In genomic region chr4:148816556-148816955, GRCm38 (mm10) we compare ENCODE assay signal across 11 mouse cellular contexts. TPM values are rescaled to one million over a fixed set of nuclear protein-coding genes. Genes with fewer than 3 reads are reported as not detected.
DNase-seq lines count a peak whose midpoint lies in the region; ATAC-seq and TF ChIP-seq lines count a peak whose summit lies in the region.
"Had no signal": no experiment of that assay in that cellular context is flagged by ENCODE, and none has a peak within 500 bp of the region (broad histone marks: within the 10 kb centered on the region; RNA-seq: fewer than 3 reads in every experiment).

No protein-coding gene starts in this region.

- DNase-seq in kidney, adult 2 months: peak; percentile 16
- no peak for DNase-seq in kidney, adult 18-20 months
- peak; percentile 61 for DNase-seq in embryo, embryonic 10 days (ENCODE audit: low spot score)
- no peak for DNase-seq in layer of hippocampus, adult 18-20 months (ENCODE audit: low spot score in 2 of 2)
- DNase-seq in right cerebral cortex, postnatal 25 days: no peak
- DNase-seq: layer of hippocampus, adult 9-11 months; lung, adult 2 months; thymus, postnatal 25 days had no signal

- peaks cover 3% of the 10 kb centered on the region; the same call in 1 of the 2 replicates for H3K4me1 ChIP-seq in kidney, adult 2 months (ENCODE audit: control insufficient read depth, insufficient read depth, low read length)
- H3K4me1 ChIP-seq in hindbrain, embryonic 12.5 days: peaks cover 42% of the 10 kb centered on the region
- peaks cover 15% of the 10 kb centered on the region; the same call in 1 of the 2 replicates for H3K4me1 ChIP-seq in midbrain, embryonic 16.5 days (ENCODE audit: control insufficient read depth, insufficient read depth, low read length)

- peak overlapping the region; percentile 13; the same call in 1 of the 2 replicates for H3K9ac ChIP-seq in hindbrain, embryonic 12.5 days
- H3K9ac ChIP-seq in midbrain, embryonic 16.5 days (ENCODE audit: low read depth, low read length): no peak overlapping the region

- ATAC-seq in hindbrain, embryonic 12.5 days (ENCODE audit: low FRiP score): no peak
- no peak for ATAC-seq in midbrain, embryonic 16.5 days

- H3K9me3 ChIP-seq in hindbrain, embryonic 12.5 days (replicated peaks): no peaks in the 10 kb centered on the region
- H3K9me3 ChIP-seq in midbrain, embryonic 16.5 days (replicated peaks; ENCODE audit: control insufficient read depth, low read length, poor library complexity, severe bottlenecking): no peaks in the 10 kb centered on the region

- peak overlapping the region; percentile 30 for H3K4me2 ChIP-seq in hindbrain, embryonic 12.5 days (replicated peaks)
- peak overlapping the region; percentile 14; the same call in 1 of the 2 replicates for H3K4me2 ChIP-seq in midbrain, embryonic 16.5 days (ENCODE audit: low read length)

- no peak for TF ChIP-seq CTCF in kidney, adult 2 months (conservative IDR thresholded peaks at IDR 0.05; ENCODE audit: insufficient read depth, insufficient read length, low read depth, low read length)

- no peaks in the 10 kb centered on the region for H3K27me3 ChIP-seq in kidney, adult 2 months (replicated peaks; ENCODE audit: control insufficient read depth, insufficient read depth, low read length)
- peaks cover 65% of the 10 kb centered on the region for H3K27me3 ChIP-seq in hindbrain, embryonic 12.5 days
- peaks cover 16% of the 10 kb centered on the region for H3K27me3 ChIP-seq in midbrain, embryonic 16.5 days (ENCODE audit: control insufficient read depth, insufficient read depth, low read depth, low read length)

- H3K27ac ChIP-seq in kidney, adult 2 months (ENCODE audit: insufficient read depth, low read depth, low read length): no peak overlapping the region
- no peak overlapping the region for H3K27ac ChIP-seq in hindbrain, embryonic 12.5 days
- H3K27ac ChIP-seq in midbrain, embryonic 16.5 days (ENCODE audit: low read length): no peak overlapping the region

- 33% methylated on average over 14 of the region's 14 CpGs for WGBS in kidney, adult 2 months
- 3% methylated on average over 14 of the region's 14 CpGs for WGBS in hindbrain, embryonic 12.5 days
- 5% methylated on average over 14 of the region's 14 CpGs for WGBS in midbrain, embryonic 16.5 days

- H3K36me3 ChIP-seq in kidney, adult 2 months (ENCODE audit: control insufficient read depth, insufficient read depth, low read length): no peaks in the 10 kb centered on the region
- no peaks in the 10 kb centered on the region for H3K36me3 ChIP-seq in hindbrain, embryonic 12.5 days
- no peaks in the 10 kb centered on the region for H3K36me3 ChIP-seq in midbrain, embryonic 16.5 days (ENCODE audit: control insufficient read depth, insufficient read depth, low read length)

- H3K4me3 ChIP-seq in kidney, adult 2 months (ENCODE audit: insufficient read depth, low read depth, low read length): no peak overlapping the region
- H3K4me3 ChIP-seq in hindbrain, embryonic 12.5 days: no peak overlapping the region
- no peak overlapping the region for H3K4me3 ChIP-seq in midbrain, embryonic 16.5 days (ENCODE audit: low read depth, low read length)
- H3K4me3 ChIP-seq: myocyte had no signal

- TF ChIP-seq POLR2A in kidney, adult 2 months (IDR thresholded peaks at IDR 0.05; ENCODE audit: low read depth, low read length): no peak

RNA-seq across cellular contexts. Expression of gene Casz1, which starts 12.3 kb away (rescaled TPM):
- polyA plus RNA-seq in kidney, adult 2 months (2012; rRNA removed): 13.5 and 14.7 TPM in 2 replicates
- 7.1 and 8.9 TPM in 2 replicates for polyA plus RNA-seq in hindbrain, embryonic 12.5 days (2016; fragmentation: Nextera tagmentation; extraction: Ambion mirVana)
- polyA plus RNA-seq in midbrain, embryonic 16.5 days (2015; fragmentation: Nextera tagmentation; extraction: Ambion mirVana): 2.6 TPM in 2 replicates
- total RNA-seq in layer of hippocampus, adult 18-20 months (2021): under 1 TPM; 0.61 to 0.62 TPM

Comparison
In these comparisons a context has a peak if more than half of its experiments do, and no peak if none do; other contexts are left out.
1. DNase-seq: peak in kidney, adult 2 months (single experiment) and embryo, embryonic 10 days (single experiment); none in kidney, adult 18-20 months (single experiment), layer of hippocampus, adult 18-20 months (0 of 2) and right cerebral cortex, postnatal 25 days (single experiment).